Mouse (Mus musculus) erythroblast, adult 5-6 weeks (primary cell): ENCODE results near the gene Vmn1r54. TPM values are rescaled to one million over a fixed set of nuclear protein-coding genes. Genes with fewer than 3 reads are reported as not detected.
"Not testable (repeated sequence)": the region's sequence is repeated elsewhere in the genome, so short reads cannot be mapped to it uniquely, and the experiment has no call there.

ENCODE experiments used
- ATAC-seq: replicated peaks from 2 replicates; pipeline ENCODE4 v1.8.0; 2016; ENCODE audit warnings: moderate number of reproducible peaks, mild to moderate bottlenecking, moderate TSS enrichment, inconsistent platforms; ENCODE audit not compliant: poor library complexity, low FRiP score, severe bottlenecking
- total RNA-seq, 2 experiments: library from RNA; stranded (forward) in 1 of 2; stranded (reverse) in 1 of 2; fragments of 150-400 nt in 1 of 2; fragments of 200-764, 138-1000 nt in 1 of 2; gene quantifications; 2 replicates each; pipeline versions ENCODE4 v1.2.3 to v1.2.4; 2015 to 2017; ENCODE audit warnings: low replicate concordance in 2 of 2

Gene Vmn1r54
- total RNA-seq (2015; ENCODE audit: low replicate concordance) (not detected in 2 replicates), total RNA-seq (2017; ENCODE audit: low replicate concordance) (not detected in 2 replicates)

DNA sequence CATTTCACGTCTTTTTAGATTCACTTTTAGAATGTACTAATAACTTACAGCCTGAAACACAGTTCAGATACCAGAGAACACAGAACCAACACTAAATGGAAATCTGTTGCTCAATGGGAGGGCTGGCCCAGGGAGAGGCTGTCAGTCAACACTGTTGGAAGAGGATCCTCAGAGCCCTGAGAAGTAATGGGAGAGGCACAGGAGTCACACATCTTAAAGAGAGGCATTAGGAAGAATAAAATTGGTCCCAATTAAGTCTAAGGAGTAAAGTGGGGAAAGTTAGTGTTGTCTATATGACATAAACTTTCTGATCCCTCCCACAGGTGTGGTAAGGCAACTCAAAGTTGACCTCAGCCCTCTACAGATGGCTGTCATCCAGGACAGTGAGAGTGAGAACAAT, at the start of gene Vmn1r54:
TSS of gene Vmn1r54 (plus strand) at position 301 of the 400 bp plus-strand sequence.
- no peak for ATAC-seq

DNA sequence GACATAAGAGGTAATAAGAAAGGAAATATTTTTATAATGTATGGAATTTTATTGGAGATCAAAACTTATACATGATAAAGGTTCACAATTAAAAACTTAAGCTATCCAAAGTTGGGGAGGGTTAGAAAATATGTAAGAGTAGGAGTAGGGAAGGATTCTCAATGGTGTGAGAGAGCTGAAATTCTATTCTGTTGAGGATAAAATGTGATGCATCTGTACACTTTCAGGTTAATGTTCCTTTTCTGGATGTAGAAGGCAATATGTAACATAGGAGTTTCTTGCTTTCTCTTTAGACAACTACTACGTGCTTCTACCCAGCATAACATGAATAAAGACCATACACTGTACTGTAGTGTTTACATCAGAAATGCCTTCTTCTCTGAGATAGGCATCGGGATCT, 43.6 kb upstream of the Vmn1r54 start, which contains the start of gene V1ra8:
TSS of gene V1ra8 (plus strand) at position 301 of the 400 bp plus-strand sequence.
- not testable (repeated sequence) for ATAC-seq

DNA sequence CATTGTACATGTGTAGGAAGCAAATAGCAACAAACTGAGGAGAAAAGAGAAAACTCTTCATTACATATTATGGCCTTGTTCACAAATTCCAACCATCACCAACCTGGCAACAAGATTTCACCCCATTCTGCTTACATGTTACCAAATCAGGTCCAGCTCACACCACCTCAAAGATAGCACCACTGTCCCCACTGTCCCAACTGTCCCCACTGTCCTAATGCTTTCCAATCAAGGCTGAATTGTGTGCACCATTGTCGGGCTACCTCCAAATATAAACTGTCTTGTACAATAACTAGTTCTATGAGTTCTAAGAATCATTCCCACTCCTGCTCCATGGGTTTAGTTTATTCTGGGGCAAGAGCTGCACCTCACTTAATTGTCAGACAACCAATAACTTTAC, 21.8 kb upstream of the Vmn1r54 start, which contains the start of gene Vmn1r53:
TSS of gene Vmn1r53 (minus strand) at position 101 of the 400 bp plus-strand sequence.
- no peak for ATAC-seq

DNA sequence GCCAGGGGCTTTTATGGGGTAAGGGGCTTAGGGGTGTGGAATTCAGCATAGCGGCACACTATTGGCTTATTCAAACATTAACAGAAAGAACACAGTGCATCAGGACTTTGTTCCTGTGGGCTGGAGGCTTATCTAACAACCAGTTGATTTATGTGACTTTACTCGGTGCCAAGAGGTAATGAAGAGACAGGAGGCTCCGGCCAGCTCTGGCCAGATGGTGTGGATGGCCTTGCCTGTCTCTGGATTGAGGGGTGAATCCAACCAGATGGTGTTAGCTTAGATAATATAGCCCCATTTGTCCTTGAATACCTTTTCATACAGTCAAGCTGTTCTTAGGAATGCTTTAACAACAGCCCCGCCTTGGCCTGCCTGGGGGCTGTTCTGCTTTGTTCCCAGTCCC, 14.0 kb upstream of the Vmn1r54 start:
- not testable (repeated sequence) for ATAC-seq

DNA sequence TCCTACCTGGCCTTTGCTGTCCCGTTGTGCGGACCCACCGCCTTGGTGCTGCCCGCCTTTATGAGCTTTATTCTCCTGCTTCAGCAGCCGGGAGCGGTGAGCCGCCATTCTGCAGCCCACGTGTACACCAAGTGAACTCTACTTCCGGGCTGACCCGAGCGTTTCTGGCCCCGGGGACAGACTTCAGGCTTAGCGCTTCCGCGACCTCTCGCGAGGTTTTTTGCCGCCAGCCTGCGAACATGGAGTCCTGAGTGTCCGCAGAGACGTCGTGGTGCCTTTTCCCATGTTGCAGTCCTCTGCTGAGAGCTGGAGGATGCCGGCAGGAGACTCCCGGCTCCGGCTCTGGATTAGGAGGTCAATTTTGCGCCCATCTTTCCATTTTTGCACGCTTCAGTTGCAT, 13.4 kb upstream of the Vmn1r54 start:
- ATAC-seq = no peak

- ATAC-seq = no peak
Observed at GRCm38 (mm10) chr6:90244019-90244418, 2.1 kb upstream of the Vmn1r54 start.

DNA sequence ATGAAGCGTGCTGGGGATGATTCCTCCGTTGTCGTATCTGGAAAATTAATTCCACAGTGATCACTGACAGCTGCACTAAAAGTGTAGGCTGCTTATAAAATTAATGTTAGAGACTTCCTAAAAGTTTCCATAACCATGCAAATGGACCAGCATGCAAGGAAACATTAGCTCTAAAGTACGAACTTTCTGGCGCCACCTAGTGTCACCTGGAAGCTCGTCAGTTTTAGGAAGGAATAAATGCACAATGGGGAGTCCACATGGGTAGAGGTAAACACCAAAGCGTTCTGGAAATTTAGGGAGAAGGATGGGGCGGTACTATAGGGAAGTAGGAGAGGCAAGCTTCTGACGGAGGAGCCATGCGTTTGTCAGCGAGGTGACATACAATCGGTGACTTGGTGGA, 42.2 kb downstream of the Vmn1r54 start:
- ATAC-seq = no peak

DNA sequence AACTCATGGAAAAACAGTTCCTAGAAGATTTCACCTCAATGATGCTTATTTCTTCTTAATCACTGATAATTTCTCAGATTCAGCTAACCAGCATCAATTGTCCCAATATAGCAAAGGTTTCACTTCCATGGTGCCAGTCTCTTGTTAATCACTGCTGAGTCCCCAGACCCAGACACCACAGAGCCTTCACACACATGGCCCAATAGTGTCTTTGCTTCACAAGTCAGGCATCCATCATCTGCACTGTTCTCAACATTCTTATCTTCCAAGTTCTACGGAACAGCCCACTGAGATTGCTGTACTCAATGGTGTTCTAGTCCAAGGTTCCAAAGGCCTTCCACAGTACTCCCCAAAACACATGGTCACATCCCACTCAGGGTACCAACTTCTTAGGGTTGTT, 54.8 kb downstream of the Vmn1r54 start, which contains the start of gene BC048671:
TSS of gene BC048671 (plus strand) at position 301 of the 400 bp plus-strand sequence.
- ATAC-seq = no peak

DNA sequence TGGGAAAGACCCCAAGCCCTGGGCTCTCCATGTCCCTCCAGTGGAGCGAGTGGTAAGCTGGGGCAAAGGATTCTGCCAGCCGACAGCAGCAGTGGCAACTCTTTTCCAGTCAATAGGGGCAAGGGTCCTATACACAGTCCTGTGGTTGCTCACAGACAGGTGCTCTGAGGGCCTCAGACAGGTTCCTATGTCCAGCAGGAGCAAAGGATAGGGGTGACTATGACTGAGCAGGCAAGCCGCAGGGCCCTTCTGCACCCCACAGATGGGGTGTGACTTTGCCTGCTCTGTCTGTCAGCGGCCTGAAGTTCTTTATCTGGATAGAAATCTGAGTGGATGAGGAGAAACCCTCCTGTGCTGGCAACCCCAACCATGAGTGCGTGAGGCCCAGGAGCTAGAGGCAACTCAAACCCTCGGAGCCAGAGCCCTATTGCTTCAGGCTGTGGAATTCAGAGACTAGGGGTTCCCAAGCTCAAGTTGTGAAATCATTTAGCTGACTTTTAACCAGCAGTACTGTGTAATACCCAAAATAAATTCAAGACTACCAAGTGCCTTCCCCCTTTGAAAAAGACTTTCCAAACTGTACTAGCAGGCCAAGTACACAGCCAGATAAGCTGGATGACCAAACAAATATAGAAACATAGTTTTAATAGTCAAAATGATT, 60.3 kb downstream of the Vmn1r54 start:
- ATAC-seq = no peak

- ATAC-seq = no peak
Observed at GRCm38 (mm10) chr6:90308839-90309778, 63.0 kb downstream of the Vmn1r54 start.

GRCm38 (mm10) chr6:90315961-90316360, 69.9 kb downstream of the Vmn1r54 start:
- no peak for ATAC-seq

DNA sequence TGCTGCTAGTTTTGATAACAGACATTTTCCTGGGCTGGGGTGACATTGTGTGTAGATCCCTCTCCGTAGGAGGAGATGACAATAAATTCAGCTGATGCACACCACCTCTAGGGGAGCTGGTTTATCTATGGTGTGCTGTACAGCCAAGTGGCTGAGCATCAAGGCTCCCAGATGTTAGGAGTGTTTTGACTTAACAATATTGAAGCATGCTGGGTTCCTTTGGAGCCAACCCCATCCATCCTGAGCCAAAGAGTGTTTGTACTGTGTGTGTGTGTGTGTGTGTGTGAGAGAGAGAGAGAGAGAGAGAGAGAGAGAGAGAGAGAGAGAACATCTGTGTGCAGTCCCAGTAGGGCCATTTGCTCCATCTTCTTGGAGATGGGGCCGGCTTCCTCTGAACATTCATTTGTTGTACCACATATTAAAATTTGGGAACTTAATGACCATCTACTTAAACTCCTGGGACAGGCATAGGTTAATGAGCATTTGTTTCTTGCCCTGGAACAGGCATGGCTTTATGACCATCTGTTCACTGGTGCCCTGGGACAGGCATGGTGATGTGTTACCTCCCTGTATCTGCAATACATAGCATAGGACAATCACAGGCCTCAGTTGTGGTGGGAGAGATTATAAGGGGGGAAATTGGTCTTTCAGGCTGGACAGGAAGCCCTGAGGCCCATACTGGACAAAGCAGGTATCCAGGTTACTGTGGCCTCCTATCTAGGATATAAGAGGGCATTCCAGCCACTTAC, 71.6 kb downstream of the Vmn1r54 start:
- no peak for ATAC-seq

DNA sequence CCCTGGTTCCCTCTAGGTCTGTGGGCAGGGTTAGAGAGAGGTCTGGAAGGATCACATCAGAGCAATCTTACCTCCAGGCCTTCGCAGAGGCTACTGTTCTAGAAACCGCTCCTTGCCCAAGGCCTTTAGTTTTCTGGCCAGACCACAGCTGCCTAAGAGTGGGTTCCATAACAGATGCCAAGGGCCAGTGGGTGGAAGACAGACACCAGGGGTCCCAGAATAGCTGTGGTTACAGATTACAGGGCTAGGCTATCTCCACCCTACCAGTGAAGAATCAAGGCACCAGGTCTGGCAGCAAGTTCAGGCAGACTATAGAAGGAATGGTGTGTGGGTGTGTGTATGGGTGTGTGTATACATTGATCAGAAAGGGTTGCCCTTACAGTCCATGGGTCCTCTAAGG, 72.9 kb downstream of the Vmn1r54 start:
- no peak for ATAC-seq

- no peak for ATAC-seq
Observed at GRCm38 (mm10) chr6:90319475-90320191, 73.5 kb downstream of the Vmn1r54 start.

GRCm38 (mm10) chr6:90320429-90320828, 74.3 kb downstream of the Vmn1r54 start:
- no peak for ATAC-seq
